Mouse (Mus musculus) lung, postnatal 0 days (tissue): ENCODE measurements around the gene Snap25. TPM values are rescaled to one million over a fixed set of nuclear protein-coding genes. Genes with fewer than 3 reads are reported as not detected.

ENCODE experiments used
- ATAC-seq: fragments of 200-750 bp; cut with Nextera tagmentation; 2 replicates; pipeline ENCODE4 v1.8.0; 2017; ENCODE audit warnings: moderate library complexity
- DNase-seq: peaks from one replicate; pipeline ENCODE4 v3.0.0-alpha.2; 2016; ENCODE audit warnings: low spot score
- H3K27ac ChIP-seq: fragments of 300-500 bp; sonication (generic); 2 replicates; pipeline ENCODE4 v1.5.1; 2014; ENCODE audit warnings: antibody characterized with exemption, mild to moderate bottlenecking, low read length, mixed read lengths
- H3K27me3 ChIP-seq: fragments of 300-500 bp; sonication (generic); replicated peaks from 2 replicates; pipeline ENCODE4 v1.6.1; 2014; ENCODE audit warnings: low read length, mixed read lengths; ENCODE audit not compliant: insufficient read depth
- H3K36me3 ChIP-seq: fragments of 300-500 bp; sonication (generic); 2 replicates; pipeline ENCODE4 v1.6.1; 2014; ENCODE audit warnings: low read length, mixed read lengths; ENCODE audit not compliant: insufficient read depth
- H3K4me1 ChIP-seq: fragments of 300-500 bp; sonication (generic); 2 replicates; pipeline ENCODE4 v1.6.1; 2014; ENCODE audit warnings: antibody characterized with exemption, low read depth, low read length, mixed read lengths; ENCODE audit not compliant: insufficient read depth
- H3K4me2 ChIP-seq: fragments of 300-500 bp; sonication (generic); replicated peaks from 2 replicates; pipeline ENCODE4 v1.6.1; 2014; ENCODE audit warnings: low read depth, mild to moderate bottlenecking, low read length, moderate library complexity, mixed read lengths
- H3K4me3 ChIP-seq: fragments of 300-500 bp; sonication (generic); 2 replicates; pipeline ENCODE4 v1.5.1; 2014; ENCODE audit warnings: low read depth, low read length
- H3K9ac ChIP-seq: fragments of 300-500 bp; sonication (generic); replicated peaks from 2 replicates; pipeline ENCODE4 v1.6.1; 2014; ENCODE audit warnings: low read depth, mild to moderate bottlenecking
- H3K9me3 ChIP-seq: fragments of 300-500 bp; sonication (generic); 2 replicates; pipeline ENCODE4 v1.6.1; 2016; ENCODE audit warnings: low read length, mixed read lengths
- CTCF ChIP-seq: IDR thresholded peaks from 2 replicates; pipeline ENCODE4 v1.5.1; 2016; ENCODE audit warnings: antibody characterized with exemption, mild to moderate bottlenecking
- EP300 ChIP-seq: IDR thresholded peaks from 2 replicates; pipeline ENCODE4 v1.6.1; 2016; ENCODE audit warnings: antibody characterized with exemption, mild to moderate bottlenecking, control low read depth
- WGBS: fragments of 180-500 bp; shearing (Covaris S2); extraction: QIAGEN DNeasy Blood & Tissue Kit; methylation state at CpG from one replicate; pipeline ENCODE4 v1.1.7; 2014; 5-methylcytosine and 5-hydroxymethylcytosine counted together
- polyA plus RNA-seq: library from polyadenylated mRNA; unstranded; fragments of >200 nt; fragmentation: Nextera tagmentation; extraction: Ambion mirVana; gene quantifications from 2 replicates; pipeline ENCODE4 v1.2.1, GENCODE M21; 2015

Gene Snap25
- polyA plus RNA-seq, 1 experiment from 2014 or later: 0.24 TPM

DNA sequence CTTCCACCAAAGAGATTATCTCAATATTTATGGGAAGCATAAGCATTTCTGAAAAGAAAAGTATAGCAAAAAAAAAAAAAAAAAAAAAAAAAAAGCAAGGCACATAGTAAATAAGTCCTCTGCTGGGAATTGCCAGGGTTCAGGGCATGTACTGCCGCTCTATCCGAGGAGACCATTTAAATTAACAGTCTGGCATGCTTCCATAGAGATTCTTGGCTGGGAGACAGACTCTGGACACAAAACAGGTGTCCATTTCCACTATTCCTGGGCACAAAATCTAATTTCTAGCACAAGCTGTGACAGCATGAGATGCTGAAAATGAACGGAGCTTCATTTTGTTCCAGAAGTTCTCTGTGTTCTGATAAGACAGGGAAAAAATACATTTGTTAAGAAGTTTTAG is 27.1 kb upstream of the Snap25 start:
- DNase-seq (no peak), ATAC-seq (no peak)
- TF ChIP-seq CTCF (no peak), EP300 (no peak)
- WGBS: 51% methylated on average over 3 of the region's 3 CpGs
- H3K4me2 ChIP-seq: no peak overlapping the region
- H3K27me3 ChIP-seq: no peaks in the 10 kb centered on the region
- H3K36me3 ChIP-seq: no peaks in the 10 kb centered on the region
- no peak overlapping the region for H3K27ac ChIP-seq
- H3K9ac ChIP-seq: no peak overlapping the region
- no peak overlapping the region for H3K4me3 ChIP-seq
- no peaks in the 10 kb centered on the region for H3K9me3 ChIP-seq
- H3K4me1 ChIP-seq: no peaks in the 10 kb centered on the region

DNA sequence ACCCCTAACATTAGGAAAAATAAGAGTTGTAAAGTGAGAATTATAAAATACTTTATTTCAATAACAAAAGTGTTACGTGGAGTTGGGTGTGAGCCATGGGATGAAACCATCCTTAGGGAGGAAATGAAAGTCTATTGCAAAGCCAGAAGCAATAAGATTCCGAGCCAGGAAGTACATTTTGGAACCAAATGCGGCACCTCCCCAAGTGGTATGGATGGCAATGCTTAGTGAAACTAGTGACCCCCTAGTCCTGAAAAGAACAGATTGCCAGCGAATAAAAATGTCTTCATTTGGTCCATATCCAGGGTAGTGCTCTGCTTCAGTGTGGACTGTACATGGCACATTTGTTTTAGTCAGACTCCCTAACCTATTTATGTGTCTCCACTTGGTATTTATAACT is 25.9 kb upstream of the Snap25 start:
- Histone ChIP-seq H3K27me3 (no peaks in the 10 kb centered on the region), H3K4me2 (no peak overlapping the region), H3K9ac (no peak overlapping the region), H3K9me3 (no peaks in the 10 kb centered on the region), H3K27ac (no peak overlapping the region), H3K4me1 (no peaks in the 10 kb centered on the region), H3K4me3 (no peak overlapping the region), H3K36me3 (no peaks in the 10 kb centered on the region)
- WGBS: 77% methylated on average over 4 of the region's 4 CpGs
- ATAC-seq: no peak
- no peak for DNase-seq
- TF ChIP-seq CTCF: no peak
- TF ChIP-seq EP300: no peak

DNA sequence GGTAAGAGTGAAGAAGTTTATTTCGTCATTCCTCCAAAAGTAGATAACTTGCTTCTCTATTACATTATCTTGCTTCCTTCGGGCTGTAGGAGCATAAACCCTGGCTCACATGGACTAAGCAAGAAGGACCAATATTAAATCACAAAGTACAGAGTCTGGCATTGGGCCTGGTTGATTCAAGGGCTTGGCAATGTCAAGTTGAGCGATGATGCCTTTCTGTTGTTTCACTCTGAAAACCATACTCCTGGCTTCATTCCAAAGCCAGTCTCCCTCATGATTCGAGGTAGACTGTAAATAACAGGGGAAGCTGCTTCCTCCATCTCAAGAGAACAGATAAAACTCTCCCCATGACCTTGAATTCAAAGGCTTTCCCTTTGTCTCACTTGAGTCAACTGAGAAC is 23.8 kb upstream of the Snap25 start:
- no peak overlapping the region for H3K27ac ChIP-seq
- no peaks in the 10 kb centered on the region for H3K36me3 ChIP-seq
- no peak for ATAC-seq
- no peak overlapping the region for H3K4me2 ChIP-seq
- TF ChIP-seq CTCF (no peak), EP300 (no peak)
- H3K9ac ChIP-seq: no peak overlapping the region
- peak; percentile 29 for DNase-seq
- H3K27me3 ChIP-seq: no peaks in the 10 kb centered on the region
- H3K4me1 ChIP-seq: no peaks in the 10 kb centered on the region
- no peak overlapping the region for H3K4me3 ChIP-seq
- no peaks in the 10 kb centered on the region for H3K9me3 ChIP-seq
- 37% methylated on average over 4 of the region's 4 CpGs for WGBS

DNA sequence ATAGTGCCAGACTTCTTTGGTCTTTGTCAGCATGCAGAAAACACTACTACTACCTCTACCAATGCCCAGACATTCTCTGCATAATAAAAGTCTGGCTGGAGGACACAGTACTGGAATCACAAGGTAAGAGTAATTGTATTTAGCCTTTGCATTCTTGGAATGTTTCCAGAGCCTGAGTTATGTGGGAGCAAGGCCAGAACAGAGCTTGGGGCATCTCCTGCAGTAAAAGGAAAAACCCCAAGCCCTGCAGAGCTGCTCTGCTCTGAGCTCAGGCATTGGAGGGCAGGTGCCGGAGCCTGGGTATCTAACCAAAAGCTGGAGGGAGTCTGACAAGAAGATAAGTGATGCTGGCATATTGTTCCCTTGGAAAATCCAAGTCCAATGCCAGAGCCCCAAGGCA is 21.6 kb upstream of the Snap25 start:
- 78% methylated on average over 1 of the region's 1 CpGs for WGBS
- H3K4me3 ChIP-seq: no peak overlapping the region
- ATAC-seq (no peak), DNase-seq (no peak)
- no peaks in the 10 kb centered on the region for H3K36me3 ChIP-seq
- H3K4me1 ChIP-seq: no peaks in the 10 kb centered on the region
- H3K27ac ChIP-seq: no peak overlapping the region
- no peaks in the 10 kb centered on the region for H3K27me3 ChIP-seq
- no peak overlapping the region for H3K9ac ChIP-seq
- H3K9me3 ChIP-seq: no peaks in the 10 kb centered on the region
- TF ChIP-seq CTCF: no peak
- no peak for TF ChIP-seq EP300
- H3K4me2 ChIP-seq: no peak overlapping the region

DNA sequence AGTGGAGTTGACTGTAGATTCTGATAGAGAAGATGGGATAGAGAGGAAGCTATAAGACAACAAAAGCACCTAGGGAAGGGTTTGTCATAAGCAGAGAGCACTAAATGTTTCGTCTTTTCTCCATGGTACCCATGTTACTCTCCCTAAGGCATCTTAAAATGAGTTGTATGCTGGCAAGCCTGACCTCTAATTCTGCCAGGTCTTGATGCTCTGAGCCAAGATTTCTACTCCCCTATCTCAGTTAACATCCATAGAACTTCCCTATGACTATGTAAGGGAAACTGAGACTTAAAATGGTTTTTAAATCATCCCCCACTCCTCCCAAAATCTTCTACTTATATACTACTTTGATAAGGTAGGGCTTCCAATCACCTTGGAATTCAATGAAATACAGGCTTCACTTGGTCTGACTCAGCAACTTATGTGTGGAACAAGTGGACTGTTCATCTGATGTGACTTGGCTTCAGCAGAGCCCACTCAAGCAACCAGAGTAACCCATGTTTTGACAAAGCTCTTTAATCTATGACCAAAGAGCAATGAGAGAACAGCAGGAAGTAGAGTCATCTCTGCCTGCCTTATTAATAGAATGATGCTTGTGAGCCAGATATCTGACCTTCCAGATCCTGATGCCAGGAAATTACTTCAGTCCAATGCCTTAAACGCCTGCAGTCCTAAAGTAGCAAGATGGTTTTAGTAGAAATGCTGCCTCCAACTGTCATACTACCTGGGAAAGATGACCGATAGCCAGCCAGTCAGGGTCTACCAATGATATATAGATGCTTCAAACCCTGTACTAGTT is 13.6 kb upstream of the Snap25 start:
- Histone ChIP-seq H3K4me2 (no peak overlapping the region), H3K9ac (no peak overlapping the region), H3K4me3 (no peak overlapping the region), H3K4me1 (no peaks in the 10 kb centered on the region), H3K9me3 (no peaks in the 10 kb centered on the region), H3K27ac (no peak overlapping the region), H3K36me3 (no peaks in the 10 kb centered on the region), H3K27me3 (no peaks in the 10 kb centered on the region)
- 65% methylated on average over 3 of the region's 3 CpGs for WGBS
- ATAC-seq (no peak), DNase-seq (no peak)
- TF ChIP-seq CTCF (no peak), EP300 (no peak)

DNA sequence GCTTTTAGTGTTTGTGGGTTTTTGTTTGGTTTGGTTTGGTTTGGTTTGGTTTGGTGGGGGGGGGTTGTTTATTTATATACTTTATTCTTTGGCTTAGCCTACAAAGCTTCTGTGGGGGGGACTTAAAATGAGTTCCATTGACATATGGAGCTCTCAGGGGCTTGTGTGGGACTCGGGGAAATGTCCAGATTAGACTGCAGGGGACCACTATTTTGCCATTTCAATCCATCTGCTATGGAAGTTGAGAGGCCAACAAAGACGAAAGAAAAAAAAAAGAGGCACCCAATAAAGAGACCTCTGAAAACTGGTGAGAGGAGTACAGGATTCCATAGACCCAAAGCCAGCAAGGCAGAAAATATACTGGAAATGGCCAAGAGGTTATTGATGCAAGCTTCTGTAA is 9.9 kb upstream of the Snap25 start:
- Histone ChIP-seq H3K27me3 (no peaks in the 10 kb centered on the region), H3K9me3 (no peaks in the 10 kb centered on the region), H3K9ac (no peak overlapping the region), H3K4me3 (no peak overlapping the region), H3K4me2 (no peak overlapping the region), H3K4me1 (no peaks in the 10 kb centered on the region), H3K27ac (no peak overlapping the region), H3K36me3 (no peaks in the 10 kb centered on the region)
- TF ChIP-seq CTCF: no peak
- no peak for TF ChIP-seq EP300
- DNase-seq: no peak
- WGBS: 65% methylated on average over 2 of the region's 2 CpGs
- no peak for ATAC-seq

DNA sequence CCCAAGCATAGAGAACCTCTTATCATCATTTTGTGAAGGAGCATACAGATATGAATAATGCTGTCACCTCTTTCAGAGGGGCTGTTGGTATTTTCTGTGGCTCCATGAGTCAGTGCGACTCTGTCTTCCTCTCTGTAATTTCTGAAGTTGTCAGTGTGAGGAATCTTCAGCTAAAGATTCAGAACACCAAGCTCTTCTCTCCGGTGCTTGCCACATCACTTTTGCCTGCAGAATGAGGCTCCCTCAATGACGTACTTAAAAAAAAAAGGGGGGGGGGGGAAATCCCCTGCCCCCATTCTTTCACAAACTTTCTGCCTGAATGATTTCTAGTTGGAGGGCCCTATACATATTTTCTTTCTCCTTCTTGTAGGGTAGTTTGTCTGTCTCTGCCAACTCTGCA is 2.1 kb upstream of the Snap25 start:
- no peaks in the 10 kb centered on the region for H3K9me3 ChIP-seq
- no peak for DNase-seq
- H3K4me1 ChIP-seq: no peaks in the 10 kb centered on the region
- H3K27ac ChIP-seq: no peak overlapping the region
- 0 out of 2 replicates have a peak, but pooled peaks cover 7% of the 10 kb centered on the region for H3K27me3 ChIP-seq
- H3K36me3 ChIP-seq: no peaks in the 10 kb centered on the region
- 48% methylated on average over 3 of the region's 3 CpGs for WGBS
- no peak overlapping the region for H3K9ac ChIP-seq
- ATAC-seq: no peak
- TF ChIP-seq CTCF (no peak), EP300 (no peak)
- H3K4me2 ChIP-seq: no peak overlapping the region
- no peak overlapping the region for H3K4me3 ChIP-seq
